Mouse (Mus musculus): Measurements from ENCODE around the gene Stat2.

Stat2 gene

DNA sequence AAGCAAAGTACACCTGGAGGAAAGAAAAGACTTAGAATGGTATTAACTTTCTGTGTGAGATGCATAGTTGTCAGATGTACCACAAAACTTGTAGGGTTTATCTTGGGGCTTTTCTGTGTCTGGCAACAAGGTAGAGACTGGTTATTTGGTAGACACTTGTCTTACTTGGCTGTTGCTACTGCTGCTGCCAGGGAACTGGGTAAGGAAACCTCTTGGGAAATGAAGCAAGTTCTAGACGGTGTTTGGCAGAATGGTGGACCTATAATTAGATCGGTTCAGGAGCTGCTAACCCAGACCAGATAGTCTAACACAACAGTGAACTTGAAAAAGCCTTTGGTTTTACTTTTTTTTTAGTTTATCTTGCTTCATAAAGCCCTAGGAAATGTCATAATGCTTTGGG is 68.6 kb downstream of the Stat2 start:
- in situ Hi-C loops (cut with MboI, MseI), result no loop called here

DNA sequence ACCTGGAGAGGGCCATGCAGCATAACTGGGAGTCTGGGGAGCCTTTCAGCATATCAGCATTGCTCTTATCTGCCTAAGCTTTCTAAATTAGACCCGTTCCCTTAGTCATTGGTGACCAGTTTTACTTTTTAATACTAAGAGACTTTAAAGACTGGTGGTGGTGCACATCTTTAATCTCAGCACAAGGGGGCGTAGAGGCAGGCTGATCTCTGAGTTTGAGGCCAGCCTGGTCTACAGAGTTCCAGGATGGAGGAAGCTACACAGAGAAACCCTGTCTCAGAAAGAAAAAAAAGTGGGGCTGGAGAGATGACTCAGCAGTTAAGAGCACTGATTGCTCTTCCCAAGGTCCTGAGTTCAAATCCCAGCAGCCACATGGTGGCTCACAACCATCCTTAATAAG is 69.9 kb downstream of the Stat2 start:
- in situ Hi-C loops (cut with MboI, MseI), result no loop called here
